Mouse (Mus musculus): ENCODE measurements around the gene Slc5a4b. TPM values are rescaled to one million over a fixed set of nuclear protein-coding genes. Genes with fewer than 3 reads are reported as not detected.
A peak's percentile ranks its signal among the peaks of the same experiment; 100 is the strongest.

Gene Slc5a4b
- polyA plus RNA-seq, 1 experiment from 2014 or later = not detected

DNA sequence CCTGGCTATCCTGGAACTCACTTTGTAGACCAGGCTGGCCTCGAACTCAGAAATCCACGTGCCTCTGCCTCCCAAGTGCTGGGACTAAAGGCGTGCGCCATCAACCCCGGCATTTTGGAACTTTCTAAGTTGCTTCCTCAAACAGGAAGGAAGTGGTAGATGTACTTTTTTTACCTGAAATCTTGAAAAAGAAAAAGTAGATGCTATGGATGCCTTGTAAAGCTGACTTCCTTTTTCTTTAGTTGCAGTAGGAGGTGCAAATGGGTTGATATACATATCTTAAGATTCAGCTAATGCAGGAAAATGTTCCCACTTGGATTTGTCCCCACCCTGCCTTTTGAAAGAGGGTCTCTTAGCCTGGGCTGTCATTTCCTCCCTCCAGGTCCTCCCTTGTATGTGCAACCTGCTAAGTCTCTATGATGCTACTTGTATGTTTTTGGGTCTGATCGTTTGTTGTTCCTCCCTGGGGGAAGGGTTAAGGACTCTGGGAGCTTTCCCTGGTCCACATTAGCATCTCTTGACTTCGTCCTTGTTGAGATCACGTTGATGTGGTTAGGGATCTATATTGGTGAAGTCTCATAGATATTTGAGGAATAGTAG lies 76.7 kb downstream of the Slc5a4b start:
- Histone ChIP-seq H3K27me3 (no peaks in the 10 kb centered on the region), H3K36me3 (peaks cover 27% of the 10 kb centered on the region), H3K4me2 (no peak overlapping the region), H3K4me3 (no peak overlapping the region), H3K9me3 (no peaks in the 10 kb centered on the region), H3K4me1 (peaks cover 5% of the 10 kb centered on the region; the same call in 1 of the 2 replicates), H3K9ac (no peak overlapping the region), H3K27ac (no peak overlapping the region)
- ATAC-seq (ENCODE audit: insufficient number of reproducible peaks, low FRiP score, low TSS enrichment, low read depth) = no peak
- 88% methylated on average over 8 of the region's 8 CpGs for WGBS

DNA sequence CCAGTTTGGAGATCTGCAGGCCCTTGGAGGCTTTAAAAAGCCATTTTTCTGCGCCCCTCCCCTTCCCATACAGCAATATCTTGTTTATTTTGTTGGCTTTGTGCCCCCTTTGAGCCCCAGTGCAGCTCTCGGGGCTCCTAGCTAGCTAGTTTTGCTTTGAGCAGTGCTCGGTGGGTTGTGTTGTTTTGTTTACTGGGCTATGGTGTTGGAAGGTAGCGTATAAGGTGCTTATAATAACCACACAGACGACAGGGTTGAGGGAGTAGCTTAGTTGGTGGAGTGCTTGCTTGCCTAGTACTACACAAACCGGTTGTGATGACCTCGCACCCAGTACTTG lies 77.7 kb downstream of the Slc5a4b start:
- H3K27me3 ChIP-seq = no peaks in the 10 kb centered on the region
- no peaks in the 10 kb centered on the region for H3K9me3 ChIP-seq
- H3K27ac ChIP-seq = peak overlapping the region; percentile 73
- no peak for ATAC-seq (ENCODE audit: insufficient number of reproducible peaks, low FRiP score, low TSS enrichment, low read depth)
- WGBS = 15% methylated on average over 7 of the region's 7 CpGs
- H3K4me2 ChIP-seq = peak overlapping the region; percentile 64
- H3K4me3 ChIP-seq = peak overlapping the region; percentile 93
- H3K4me1 ChIP-seq = peaks cover 5% of the 10 kb centered on the region; the same call in 1 of the 2 replicates
- peaks cover 17% of the 10 kb centered on the region for H3K36me3 ChIP-seq
- H3K9ac ChIP-seq = peak overlapping the region; percentile 90

DNA sequence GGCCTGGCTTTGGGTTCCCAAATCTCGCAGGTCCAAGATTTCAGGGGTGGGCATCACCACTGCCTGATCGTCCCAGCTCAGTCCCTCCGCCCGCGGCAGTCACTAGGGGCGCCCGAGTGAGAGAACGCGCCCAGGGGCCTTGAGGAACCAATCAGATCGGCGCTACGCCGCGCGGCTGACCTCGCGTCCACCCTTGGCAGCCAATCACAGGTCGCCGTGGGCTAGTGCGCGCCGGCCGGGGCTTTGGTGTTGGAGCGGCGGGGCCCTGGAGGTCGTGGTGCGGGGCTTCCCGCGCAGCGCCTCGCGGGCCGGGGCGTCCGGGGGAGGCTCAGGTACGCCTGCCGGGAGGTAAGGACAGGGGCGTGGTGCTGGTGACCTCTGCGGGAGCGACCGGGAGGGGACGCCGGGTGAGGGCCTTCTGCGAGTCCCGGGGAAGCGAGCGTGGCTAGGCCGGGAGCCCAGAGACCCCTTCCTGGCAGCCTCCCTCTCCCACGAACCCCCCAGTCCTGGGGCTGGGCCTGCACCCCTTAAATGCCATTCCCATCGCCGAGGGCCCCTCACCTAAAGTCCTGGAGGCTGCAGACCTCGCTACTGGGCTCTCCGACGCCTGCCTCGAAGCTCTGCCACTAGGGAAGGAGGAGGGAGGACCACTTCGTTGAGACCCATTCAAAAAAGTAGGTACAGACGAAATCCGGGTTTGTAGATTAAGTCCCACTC lies 78.2 kb downstream of the Slc5a4b start, which contains the start of gene Zfp280b:
Gene Zfp280b, plus strand, starts transcription at position 249 of the 717 bp plus-strand sequence.
- no peaks in the 10 kb centered on the region for H3K9me3 ChIP-seq
- H3K27me3 ChIP-seq = no peaks in the 10 kb centered on the region
- peaks cover 12% of the 10 kb centered on the region for H3K36me3 ChIP-seq
- peak within 1 kb of the TSS; percentile 64 for H3K4me2 ChIP-seq
- peaks cover 5% of the 10 kb centered on the region; the same call in 1 of the 2 replicates for H3K4me1 ChIP-seq
- peak within 1 kb of the TSS; percentile 73 for H3K27ac ChIP-seq
- under 1% methylated on average over 57 of the region's 58 CpGs for WGBS
- peak within 1 kb of the TSS; percentile 90 for H3K9ac ChIP-seq
- ATAC-seq (ENCODE audit: insufficient number of reproducible peaks, low FRiP score, low TSS enrichment, low read depth) = peak; percentile 94
- peak within 1 kb of the TSS; percentile 93 for H3K4me3 ChIP-seq

DNA sequence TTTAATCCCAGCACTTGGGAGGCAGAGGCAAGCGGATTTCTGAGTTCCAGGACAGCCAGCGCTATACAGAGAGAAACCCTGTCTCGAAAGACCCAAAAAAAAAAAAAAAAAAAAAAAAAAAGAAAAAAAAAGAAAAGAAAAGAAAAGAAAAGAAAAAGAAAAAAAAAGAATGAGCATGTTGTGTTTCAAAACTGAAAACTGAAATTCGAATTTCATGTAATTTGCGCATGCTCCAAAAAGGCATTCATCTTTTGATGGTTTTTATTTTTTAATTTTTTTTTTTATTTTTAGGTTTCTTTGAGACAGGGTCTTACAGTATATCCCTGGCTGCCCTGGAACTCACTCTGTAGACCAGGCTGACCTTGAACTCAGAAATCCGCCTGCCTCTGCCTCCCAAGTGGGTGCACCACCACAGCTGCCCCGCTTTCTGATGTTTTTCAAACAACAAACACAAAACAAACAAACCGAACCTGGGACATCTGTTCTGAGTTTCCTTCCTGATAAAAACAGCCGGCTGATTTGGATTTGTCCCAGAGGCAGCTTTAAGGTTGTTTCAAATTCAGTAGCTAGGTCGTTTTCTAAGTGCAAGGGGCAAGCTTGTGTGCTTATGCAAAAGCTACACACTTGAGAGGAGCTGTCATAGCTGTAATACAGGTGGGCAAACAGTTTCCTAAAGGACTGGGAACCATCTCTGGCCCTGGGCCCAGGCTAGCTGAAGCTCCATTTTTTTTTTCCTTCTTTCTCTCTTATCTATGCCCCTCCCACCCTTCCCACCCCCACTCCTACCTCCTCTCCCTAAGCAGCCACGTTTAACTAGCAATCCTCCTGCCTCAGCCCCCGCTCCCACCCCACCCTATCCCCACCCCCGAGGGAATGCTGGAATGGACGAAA lies 79.0 kb downstream of the Slc5a4b start:
- peaks cover 5% of the 10 kb centered on the region; the same call in 1 of the 2 replicates for H3K4me1 ChIP-seq
- H3K27me3 ChIP-seq = no peaks in the 10 kb centered on the region
- H3K9me3 ChIP-seq = no peaks in the 10 kb centered on the region
- H3K9ac ChIP-seq = peak overlapping the region; percentile 90
- H3K36me3 ChIP-seq = peaks cover 4% of the 10 kb centered on the region
- 51% methylated on average over 14 of the region's 14 CpGs for WGBS
- H3K4me2 ChIP-seq = peak overlapping the region; percentile 64
- H3K27ac ChIP-seq = 0 out of 2 replicates have a peak overlapping the region, but pooled peaks have one; percentile 30
- no peak for ATAC-seq (ENCODE audit: insufficient number of reproducible peaks, low FRiP score, low TSS enrichment, low read depth)
- H3K4me3 ChIP-seq = peak overlapping the region; percentile 93

DNA sequence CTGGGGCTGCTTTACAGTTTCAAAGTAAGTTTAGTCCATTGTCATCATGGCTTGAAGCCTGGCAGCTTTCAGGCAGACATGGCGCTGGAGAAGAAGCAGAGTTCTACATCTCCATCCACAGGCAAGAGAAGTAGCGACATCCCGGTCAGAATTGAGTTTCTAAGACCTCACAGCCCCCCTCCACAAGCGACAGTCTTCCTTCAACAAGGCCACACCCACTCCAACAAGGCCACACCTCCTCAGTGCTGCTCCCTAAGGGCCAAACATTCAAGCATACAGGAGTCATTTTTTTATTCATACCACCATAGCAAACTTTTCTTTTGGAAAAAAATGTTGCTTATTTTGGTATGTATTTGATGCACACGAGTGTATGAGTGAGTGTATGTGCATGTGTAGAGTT lies 80.3 kb downstream of the Slc5a4b start:
- Histone ChIP-seq H3K4me1 (peaks cover 5% of the 10 kb centered on the region; the same call in 1 of the 2 replicates), H3K36me3 (peaks cover 3% of the 10 kb centered on the region), H3K9me3 (no peaks in the 10 kb centered on the region), H3K4me3 (no peak overlapping the region), H3K27ac (no peak overlapping the region), H3K4me2 (no peak overlapping the region), H3K27me3 (no peaks in the 10 kb centered on the region), H3K9ac (no peak overlapping the region)
- no peak for ATAC-seq (ENCODE audit: insufficient number of reproducible peaks, low FRiP score, low TSS enrichment, low read depth)
- WGBS = 65% methylated on average over 5 of the region's 5 CpGs

DNA sequence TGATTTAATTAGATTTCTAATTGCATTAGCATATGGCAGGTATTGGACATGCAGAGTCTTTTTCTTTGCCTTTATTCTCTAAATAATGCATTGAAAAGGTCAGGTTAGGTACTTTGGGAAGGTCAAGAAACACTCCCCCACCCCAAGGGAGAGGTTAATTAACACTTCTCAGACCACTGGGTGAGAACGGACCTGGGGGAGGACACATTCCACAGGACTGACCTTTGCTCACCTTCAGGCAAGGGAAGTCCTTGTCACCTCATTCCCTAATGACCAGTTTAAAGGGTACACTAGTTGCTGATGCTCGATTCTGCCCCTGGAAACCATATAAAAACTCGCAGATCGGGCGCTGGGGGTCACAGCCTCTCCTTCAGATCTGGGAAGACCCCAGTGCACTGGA lies 81.5 kb downstream of the Slc5a4b start:
- H3K27ac ChIP-seq = no peak overlapping the region
- no peaks in the 10 kb centered on the region for H3K27me3 ChIP-seq
- WGBS = 45% methylated on average over 5 of the region's 5 CpGs
- H3K4me2 ChIP-seq = no peak overlapping the region
- no peak overlapping the region for H3K4me3 ChIP-seq
- H3K9me3 ChIP-seq = no peaks in the 10 kb centered on the region
- peaks cover 5% of the 10 kb centered on the region; the same call in 1 of the 2 replicates for H3K4me1 ChIP-seq
- H3K9ac ChIP-seq = no peak overlapping the region
- no peaks in the 10 kb centered on the region for H3K36me3 ChIP-seq
- ATAC-seq (ENCODE audit: insufficient number of reproducible peaks, low FRiP score, low TSS enrichment, low read depth) = no peak

DNA sequence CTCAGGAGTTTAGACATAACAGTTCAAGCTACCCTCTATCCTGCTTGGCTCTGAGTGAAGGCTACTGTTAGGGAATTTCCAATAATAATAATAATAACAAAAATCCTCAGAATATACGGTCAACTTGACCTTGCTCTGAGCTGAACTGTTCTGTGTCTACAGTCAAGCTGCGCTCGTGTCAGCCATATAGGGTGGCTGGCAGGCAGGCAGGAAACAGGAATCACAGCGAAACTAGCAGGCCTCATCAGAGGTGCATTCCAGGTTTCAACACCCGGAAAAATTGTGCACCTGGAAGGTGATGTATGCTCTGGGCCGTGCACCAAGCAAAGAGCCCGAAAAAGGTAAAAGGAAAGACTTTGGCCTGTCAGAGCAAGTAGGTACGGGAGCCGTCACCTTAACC lies 82.4 kb downstream of the Slc5a4b start:
- no peak for ATAC-seq (ENCODE audit: insufficient number of reproducible peaks, low FRiP score, low TSS enrichment, low read depth)
- H3K9me3 ChIP-seq = no peaks in the 10 kb centered on the region
- WGBS = 57% methylated on average over 9 of the region's 9 CpGs

DNA sequence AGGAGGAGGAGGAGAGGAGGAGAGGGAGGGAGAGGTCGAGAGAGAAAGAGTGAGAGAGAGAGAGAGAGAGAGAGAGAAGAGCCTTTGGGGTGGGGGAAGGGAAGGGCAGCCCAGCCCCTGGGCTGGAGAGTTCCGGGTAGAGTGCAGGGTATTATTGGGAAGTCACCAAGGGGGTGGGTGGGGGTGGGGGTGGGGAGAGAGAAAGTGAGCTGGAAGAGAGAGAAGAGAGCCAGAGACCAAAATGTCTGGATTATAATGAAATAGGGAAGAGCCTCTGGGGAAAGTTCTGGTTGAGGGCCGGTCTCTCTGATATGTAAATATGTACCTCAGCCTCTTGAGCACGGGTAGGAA lies 82.8 kb downstream of the Slc5a4b start:
- Histone ChIP-seq H3K4me2 (no peak overlapping the region), H3K9me3 (no peaks in the 10 kb centered on the region), H3K36me3 (no peaks in the 10 kb centered on the region), H3K4me1 (peaks cover under 1% of the 10 kb centered on the region; the same call in 1 of the 2 replicates), H3K27me3 (no peaks in the 10 kb centered on the region), H3K4me3 (no peak overlapping the region), H3K27ac (no peak overlapping the region), H3K9ac (no peak overlapping the region)
- 16% methylated on average over 4 of the region's 4 CpGs for WGBS
- ATAC-seq (ENCODE audit: insufficient number of reproducible peaks, low FRiP score, low TSS enrichment, low read depth) = no peak

More for the DNA sequence above, 82.4 kb downstream of the Slc5a4b start:
- H3K4me1 ChIP-seq = peaks cover 5% of the 10 kb centered on the region; the same call in 1 of the 2 replicates
- H3K27ac ChIP-seq = no peak overlapping the region
- no peaks in the 10 kb centered on the region for H3K27me3 ChIP-seq
- H3K4me3 ChIP-seq = no peak overlapping the region
- H3K4me2 ChIP-seq = no peak overlapping the region
- no peak overlapping the region for H3K9ac ChIP-seq
- H3K36me3 ChIP-seq = no peaks in the 10 kb centered on the region

DNA sequence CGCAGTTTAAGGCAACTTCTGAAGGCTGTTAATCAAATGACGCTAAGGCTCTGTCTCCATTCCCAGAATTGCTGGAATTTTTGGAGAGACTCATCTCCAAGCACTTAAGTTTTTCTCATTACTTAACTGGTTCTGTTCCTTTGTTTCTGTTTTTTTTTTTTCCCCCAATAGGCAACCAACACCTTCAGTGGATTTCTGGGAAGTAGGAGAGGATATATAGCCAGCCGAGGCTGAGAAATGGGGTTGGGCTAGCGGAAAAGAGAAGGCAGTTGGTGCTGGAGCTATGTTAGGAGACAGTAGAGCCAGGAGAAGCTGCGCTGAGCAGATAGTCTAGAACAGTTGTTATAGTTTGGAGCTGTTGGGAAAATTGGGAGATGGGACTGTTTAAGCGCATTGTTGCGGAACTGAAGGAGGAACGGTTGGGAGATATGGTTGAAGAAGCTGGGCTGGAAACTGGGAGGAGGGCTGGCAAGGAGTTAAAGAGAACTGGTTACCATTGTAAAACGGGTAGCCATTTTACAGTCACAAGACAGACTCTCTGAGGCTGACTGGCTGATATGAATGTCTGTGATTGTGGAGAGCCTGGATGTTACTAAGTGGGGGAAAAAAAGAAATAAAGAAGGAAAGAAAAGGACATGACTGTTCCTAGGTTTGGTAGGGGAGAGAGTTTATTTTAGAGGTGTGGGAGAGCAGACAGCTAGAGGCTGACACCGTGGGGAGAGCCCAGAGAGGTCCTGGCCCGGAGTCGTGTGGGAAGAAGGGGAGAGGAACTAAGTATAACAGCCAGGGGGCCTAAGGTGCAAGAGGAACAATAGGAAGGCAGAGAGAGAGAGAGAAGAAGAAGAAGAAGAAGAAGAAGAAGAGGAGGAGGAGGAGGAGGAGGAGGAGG lies 83.4 kb downstream of the Slc5a4b start:
- no peak for ATAC-seq (ENCODE audit: insufficient number of reproducible peaks, low FRiP score, low TSS enrichment, low read depth)
- Histone ChIP-seq H3K27ac (no peak overlapping the region), H3K9ac (no peak overlapping the region), H3K9me3 (no peaks in the 10 kb centered on the region), H3K4me1 (no peaks in the 10 kb centered on the region), H3K36me3 (no peaks in the 10 kb centered on the region), H3K27me3 (no peaks in the 10 kb centered on the region), H3K4me2 (no peak overlapping the region), H3K4me3 (no peak overlapping the region)
- WGBS = 61% methylated on average over 12 of the region's 12 CpGs

DNA sequence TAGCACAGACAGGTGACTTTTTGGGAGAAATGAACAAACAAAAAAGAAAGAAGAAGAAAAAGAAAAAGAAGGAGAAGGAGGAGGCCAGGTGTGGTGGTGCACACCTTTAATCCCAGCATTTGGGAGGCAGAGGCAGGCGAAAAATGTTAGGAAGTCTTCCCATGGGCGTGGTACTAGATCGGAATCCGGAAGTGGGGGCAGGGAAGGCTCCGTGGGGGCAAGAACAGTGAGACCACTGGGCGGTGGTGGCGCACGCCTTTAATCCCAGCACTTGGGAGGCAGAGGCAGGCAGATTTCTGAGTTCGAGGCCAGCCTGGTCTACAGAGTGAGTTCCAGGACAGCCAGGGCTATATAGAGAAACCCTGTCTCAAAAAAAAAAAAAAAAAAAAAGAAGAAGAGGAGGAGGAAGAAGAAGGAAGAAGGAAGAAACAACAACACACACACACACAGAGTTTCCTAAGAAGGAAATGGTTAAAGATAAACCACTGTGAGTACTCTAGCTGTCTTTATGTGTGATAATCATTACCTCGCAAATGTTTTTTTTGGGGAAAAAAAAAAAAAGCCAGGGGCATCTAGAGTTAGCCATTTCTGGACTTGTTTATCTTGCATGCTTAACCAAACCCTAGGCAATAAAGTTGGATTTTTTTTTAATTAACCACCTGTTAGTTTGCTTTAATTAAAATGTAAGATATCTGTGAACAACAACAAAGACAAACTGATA lies 85.1 kb downstream of the Slc5a4b start:
- ATAC-seq (ENCODE audit: insufficient number of reproducible peaks, low FRiP score, low TSS enrichment, low read depth) = no peak
- Histone ChIP-seq H3K9ac (no peak overlapping the region), H3K9me3 (no peaks in the 10 kb centered on the region), H3K4me3 (no peak overlapping the region), H3K27ac (no peak overlapping the region), H3K4me1 (no peaks in the 10 kb centered on the region), H3K27me3 (no peaks in the 10 kb centered on the region), H3K4me2 (no peak overlapping the region), H3K36me3 (no peaks in the 10 kb centered on the region)
- WGBS = 92% methylated on average over 10 of the region's 10 CpGs

DNA sequence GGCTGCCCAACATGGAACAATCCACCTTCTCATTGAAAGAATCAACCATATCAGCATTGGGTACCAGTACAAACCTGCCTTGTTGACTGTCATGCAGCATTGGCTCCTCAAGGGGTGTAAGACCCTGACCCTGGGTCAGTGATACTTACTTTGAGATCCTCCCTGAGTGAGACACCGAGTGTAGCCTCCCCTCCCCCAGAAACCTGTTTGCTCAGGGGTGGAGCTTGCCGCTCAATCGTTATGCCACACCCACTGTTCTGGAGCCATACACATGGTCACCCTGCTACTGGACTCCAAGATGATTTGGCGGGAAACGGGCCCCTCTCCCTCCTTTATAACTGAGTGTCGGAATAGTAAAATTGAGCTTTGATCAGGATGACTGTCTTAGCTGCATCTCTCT lies 86.8 kb downstream of the Slc5a4b start:
- Histone ChIP-seq H3K36me3 (no peaks in the 10 kb centered on the region), H3K4me2 (no peak overlapping the region), H3K27ac (no peak overlapping the region), H3K4me3 (no peak overlapping the region), H3K4me1 (no peaks in the 10 kb centered on the region), H3K9me3 (no peaks in the 10 kb centered on the region), H3K27me3 (no peaks in the 10 kb centered on the region), H3K9ac (no peak overlapping the region)
- 94% methylated on average over 6 of the region's 6 CpGs for WGBS
- ATAC-seq (ENCODE audit: insufficient number of reproducible peaks, low FRiP score, low TSS enrichment, low read depth) = no peak
